Mouse (Mus musculus): ENCODE data around the gene 4930438A08Rik. TPM values are rescaled to one million over a fixed set of nuclear protein-coding genes. Genes with fewer than 3 reads are reported as not detected.
"Not testable (repeated sequence)": the region's sequence is repeated elsewhere in the genome, so short reads cannot be mapped to it uniquely, and the experiment has no call there.

Gene 4930438A08Rik
- total RNA-seq (2014; fragmentation: Nextera tagmentation): 2.3 TPM in 1 of 2 replicates, not detected in the other
- total RNA-seq (2017): 0.19 TPM in 1 of 2 replicates, not detected in the other

GRCm38 (mm10) chr11:58274572-58274971 is at the start of gene 4930438A08Rik:
Gene 4930438A08Rik (plus strand): TSS chr11:58274799.
- ATAC-seq (replicated peaks; ENCODE audit: low FRiP score, low TSS enrichment, poor library complexity, severe bottlenecking): no peak

GRCm38 (mm10) chr11:58224872-58225271 is 49.7 kb upstream of the 4930438A08Rik start:
- ATAC-seq (replicated peaks; ENCODE audit: low FRiP score, low TSS enrichment, poor library complexity, severe bottlenecking): not testable (repeated sequence)

GRCm38 (mm10) chr11:58225655-58226054 is 48.9 kb upstream of the 4930438A08Rik start:
- ATAC-seq (replicated peaks; ENCODE audit: low FRiP score, low TSS enrichment, poor library complexity, severe bottlenecking): peak; percentile 87

- no peak for ATAC-seq (replicated peaks; ENCODE audit: low FRiP score, low TSS enrichment, poor library complexity, severe bottlenecking)
These were observed 48.2 kb upstream of the 4930438A08Rik start for GRCm38 (mm10) chr11:58226425-58226824.

- ATAC-seq (replicated peaks; ENCODE audit: low FRiP score, low TSS enrichment, poor library complexity, severe bottlenecking): not testable (repeated sequence)
These were observed 46.6 kb upstream of the 4930438A08Rik start for GRCm38 (mm10) chr11:58228021-58228420.

GRCm38 (mm10) chr11:58230396-58230910 is 44.1 kb upstream of the 4930438A08Rik start:
- ATAC-seq (replicated peaks; ENCODE audit: low FRiP score, low TSS enrichment, poor library complexity, severe bottlenecking): no peak

- ATAC-seq (replicated peaks; ENCODE audit: low FRiP score, low TSS enrichment, poor library complexity, severe bottlenecking): no peak
These were observed 43.4 kb upstream of the 4930438A08Rik start for GRCm38 (mm10) chr11:58231156-58231555.

- ATAC-seq (replicated peaks; ENCODE audit: low FRiP score, low TSS enrichment, poor library complexity, severe bottlenecking): not testable (repeated sequence)
These were observed 40.0 kb upstream of the 4930438A08Rik start for GRCm38 (mm10) chr11:58234551-58234950.

- ATAC-seq (replicated peaks; ENCODE audit: low FRiP score, low TSS enrichment, poor library complexity, severe bottlenecking): peak; percentile 72
These were observed 39.4 kb upstream of the 4930438A08Rik start for GRCm38 (mm10) chr11:58235152-58235551.

- peak; percentile 95 for ATAC-seq (replicated peaks; ENCODE audit: low FRiP score, low TSS enrichment, poor library complexity, severe bottlenecking)
These were observed 35.5 kb upstream of the 4930438A08Rik start for GRCm38 (mm10) chr11:58238840-58239791.

- ATAC-seq (replicated peaks; ENCODE audit: low FRiP score, low TSS enrichment, poor library complexity, severe bottlenecking): no peak
These were observed 27.3 kb upstream of the 4930438A08Rik start for GRCm38 (mm10) chr11:58247294-58247693.

GRCm38 (mm10) chr11:58249203-58249981 is 25.2 kb upstream of the 4930438A08Rik start:
- ATAC-seq (replicated peaks; ENCODE audit: low FRiP score, low TSS enrichment, poor library complexity, severe bottlenecking): no peak

- no peak for ATAC-seq (replicated peaks; ENCODE audit: low FRiP score, low TSS enrichment, poor library complexity, severe bottlenecking)
These were observed 24.0 kb upstream of the 4930438A08Rik start for GRCm38 (mm10) chr11:58250550-58250949.

- ATAC-seq (replicated peaks; ENCODE audit: low FRiP score, low TSS enrichment, poor library complexity, severe bottlenecking): no peak
These were observed 20.2 kb upstream of the 4930438A08Rik start for GRCm38 (mm10) chr11:58254411-58254810.

GRCm38 (mm10) chr11:58257816-58258215 is 16.8 kb upstream of the 4930438A08Rik start:
- ATAC-seq (replicated peaks; ENCODE audit: low FRiP score, low TSS enrichment, poor library complexity, severe bottlenecking): no peak

GRCm38 (mm10) chr11:58260156-58260555 is 14.4 kb upstream of the 4930438A08Rik start:
- ATAC-seq (replicated peaks; ENCODE audit: low FRiP score, low TSS enrichment, poor library complexity, severe bottlenecking): no peak

- no peak for ATAC-seq (replicated peaks; ENCODE audit: low FRiP score, low TSS enrichment, poor library complexity, severe bottlenecking)
These were observed 12.8 kb upstream of the 4930438A08Rik start for GRCm38 (mm10) chr11:58261826-58262225.

- ATAC-seq (replicated peaks; ENCODE audit: low FRiP score, low TSS enrichment, poor library complexity, severe bottlenecking): no peak
These were observed 12.3 kb upstream of the 4930438A08Rik start for GRCm38 (mm10) chr11:58262336-58262735.

- ATAC-seq (replicated peaks; ENCODE audit: low FRiP score, low TSS enrichment, poor library complexity, severe bottlenecking): no peak
These were observed 11.1 kb upstream of the 4930438A08Rik start for GRCm38 (mm10) chr11:58263516-58263915.

GRCm38 (mm10) chr11:58264546-58264945 is 10.1 kb upstream of the 4930438A08Rik start:
- ATAC-seq (replicated peaks; ENCODE audit: low FRiP score, low TSS enrichment, poor library complexity, severe bottlenecking): no peak

Measured in megakaryocyte-erythroid progenitor cell, adult 5-6 weeks (primary cell).